Mouse (Mus musculus): ENCODE results near the gene Pcna.

Gene Pcna

DNA sequence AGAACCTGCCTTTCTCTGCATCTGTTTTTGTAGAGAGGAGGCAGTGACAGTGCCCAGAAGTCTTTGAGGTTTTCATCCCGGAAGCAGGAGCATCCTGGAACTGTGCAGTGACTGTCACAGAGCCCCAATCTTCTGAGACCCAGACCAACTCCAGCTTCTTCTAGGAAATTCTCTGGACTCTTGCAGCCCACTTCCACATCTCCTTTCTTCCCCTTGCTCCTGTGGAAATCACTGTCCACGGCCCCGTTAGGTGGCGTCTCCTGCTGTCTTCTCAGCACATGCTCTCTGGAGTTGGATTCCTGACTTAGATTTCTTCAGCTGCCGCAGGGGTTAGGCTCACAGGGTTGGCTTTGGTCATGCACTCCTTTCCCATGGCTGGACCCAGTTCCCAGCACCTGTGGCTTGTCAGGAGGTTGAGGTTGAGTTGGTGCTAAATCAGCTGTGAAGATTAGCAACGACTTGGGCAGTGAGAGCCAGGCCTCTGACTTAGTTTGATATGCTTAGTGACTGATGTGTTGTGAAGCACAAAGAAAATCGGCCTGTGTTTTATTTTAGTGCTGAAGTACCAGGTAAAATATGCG lies 25.2 kb upstream of the Pcna start:
- in situ Hi-C loops (cut with MboI, MseI) = no loop called here

GRCm38 (mm10) chr2:132276249-132276648 lies 23.1 kb upstream of the Pcna start:
- in situ Hi-C loops (cut with MboI, MseI) = no loop called here

- in situ Hi-C loops (cut with MboI, MseI) = no loop called here
Observed at GRCm38 (mm10) chr2:132275527-132275926, 22.4 kb upstream of the Pcna start.

- in situ Hi-C loops (cut with MboI, MseI) = no loop called here
Observed at GRCm38 (mm10) chr2:132272694-132273389, 19.7 kb upstream of the Pcna start.

- in situ Hi-C loops (cut with MboI, MseI) = no loop called here
Observed at GRCm38 (mm10) chr2:132270331-132270951, 17.3 kb upstream of the Pcna start.

- in situ Hi-C loops (cut with MboI, MseI) = no loop called here
Observed at GRCm38 (mm10) chr2:132269217-132269616, 16.1 kb upstream of the Pcna start.

DNA sequence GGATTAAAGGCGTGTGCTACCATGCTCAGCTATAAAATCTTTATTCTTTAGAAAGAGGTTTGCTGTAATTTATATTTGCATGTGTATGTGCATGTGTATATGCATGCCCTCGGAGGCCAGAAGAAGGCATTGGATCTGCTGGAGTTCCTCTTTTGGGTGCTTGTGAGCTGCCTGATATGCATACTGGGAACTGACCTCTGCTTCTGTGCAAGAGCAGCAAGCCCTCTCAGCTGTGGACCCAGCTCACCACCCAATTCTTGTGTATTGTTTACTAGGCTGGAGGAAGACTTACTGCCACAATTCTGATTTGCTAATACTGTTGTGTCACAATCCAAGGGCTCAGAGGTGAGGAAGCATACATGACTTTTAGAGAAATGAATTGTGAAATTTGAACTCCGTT lies 13.0 kb upstream of the Pcna start:
- in situ Hi-C loops (cut with MboI, MseI) = no loop called here

DNA sequence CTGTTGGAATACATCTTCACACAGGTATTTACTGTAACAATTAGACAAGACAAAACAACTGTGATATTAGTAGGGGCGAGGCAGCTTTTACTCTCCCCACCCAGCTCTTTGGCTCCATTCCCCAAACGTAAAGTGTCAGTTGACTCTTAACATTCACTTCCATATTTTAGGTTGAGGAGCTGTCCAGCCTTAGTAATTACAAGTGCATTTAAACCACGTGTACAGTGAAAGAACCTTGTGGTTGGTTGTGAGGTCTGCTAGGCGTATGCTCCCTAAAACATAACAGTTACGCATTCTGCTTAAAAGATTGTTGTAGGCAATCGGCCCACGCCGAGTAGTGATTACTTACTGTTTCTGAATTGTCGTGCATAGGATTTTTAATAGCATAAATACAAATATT lies 12.1 kb upstream of the Pcna start:
- in situ Hi-C loops (cut with MboI, MseI) = no loop called here

- in situ Hi-C loops (cut with MboI, MseI) = loop anchor here in 1 of 2 experiments (5.0 kb wide), 1 partner anchor 428 kb away; no protein-coding TSS in a partner anchor
Observed at GRCm38 (mm10) chr2:132264266-132264710, 11.2 kb upstream of the Pcna start.

DNA sequence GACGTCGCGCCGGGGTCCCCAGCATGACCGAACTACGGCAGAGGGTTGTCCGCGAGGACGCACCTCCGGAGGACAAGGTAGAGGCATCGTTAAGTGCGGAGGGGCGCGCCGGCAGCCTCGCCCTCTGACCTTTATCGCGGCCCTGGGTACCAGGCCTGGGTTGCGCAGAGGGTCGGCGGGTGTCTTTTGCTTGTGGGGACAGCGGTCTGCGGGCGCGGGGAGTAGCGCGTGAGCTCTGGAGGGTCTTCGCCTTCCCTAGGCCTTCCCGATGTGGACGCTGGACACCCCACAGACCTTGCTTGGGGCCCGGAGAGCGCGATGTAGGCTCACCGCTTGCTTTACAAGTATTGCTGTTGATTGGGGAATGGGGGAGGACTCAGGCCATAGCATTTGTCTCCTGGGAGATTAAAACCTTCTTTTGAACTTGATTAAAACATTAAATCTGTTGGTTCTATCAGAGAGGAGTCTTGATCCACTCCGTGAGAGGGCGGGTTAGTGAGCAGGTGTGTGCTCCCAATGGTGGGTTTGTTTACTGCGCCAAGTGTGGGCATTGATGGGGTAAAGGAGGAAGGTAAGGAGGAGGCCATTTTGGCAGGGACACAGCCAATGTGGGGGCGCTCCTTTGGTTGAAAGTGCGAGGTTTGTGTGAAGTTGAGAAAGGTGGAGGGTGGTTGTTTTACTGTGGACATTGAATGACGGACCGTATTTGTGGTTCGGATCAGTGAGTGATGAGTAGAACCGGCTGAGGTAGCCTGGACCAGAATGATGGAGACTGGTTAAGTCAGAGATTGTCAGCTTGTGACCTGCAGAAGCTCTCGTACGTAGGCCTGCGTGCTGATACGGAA lies 10.5 kb upstream of the Pcna start:
- in situ Hi-C loops (cut with MboI, MseI) = loop anchor here in 1 of 2 experiments (5.0 kb wide), 1 partner anchor 429 kb away; no protein-coding TSS in a partner anchor

DNA sequence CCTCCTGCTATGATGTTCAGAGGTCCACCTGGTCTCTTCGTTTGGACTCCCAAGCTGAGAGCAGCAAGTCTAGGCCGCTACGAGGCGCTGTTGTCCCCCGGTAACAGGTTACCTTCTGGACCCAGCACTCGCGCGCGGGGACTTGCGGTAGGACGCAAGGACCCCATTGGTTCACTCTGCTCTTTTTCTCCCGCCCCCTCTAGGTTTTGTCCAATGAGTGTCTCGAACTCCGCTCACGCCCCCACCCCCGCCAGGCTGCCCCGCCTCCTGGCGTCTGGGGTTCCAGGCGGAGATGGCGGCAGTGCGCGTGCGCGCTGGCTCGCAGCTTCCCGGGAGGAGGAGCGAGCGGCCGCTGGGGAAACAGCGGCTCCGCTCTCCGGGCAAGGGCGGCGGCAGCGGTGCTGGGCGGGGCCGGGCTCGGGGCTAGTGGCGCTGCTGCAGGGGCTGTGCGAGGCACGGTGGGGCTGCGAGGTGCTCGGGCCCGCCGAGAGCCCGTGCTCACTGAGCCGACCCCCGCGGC lies 9.8 kb upstream of the Pcna start, which contains the start of gene Cds2:
Gene Cds2 (plus strand): TSS at position 270 of the 520 bp plus-strand sequence.
- in situ Hi-C loops (cut with MboI, MseI) = loop anchor here in 1 of 2 experiments (5.0 kb wide), 1 partner anchor 429 kb away; no protein-coding TSS in a partner anchor

- in situ Hi-C loops (cut with MboI, MseI) = loop anchor here in 1 of 2 experiments (5.0 kb wide), 1 partner anchor 430 kb away; no protein-coding TSS in a partner anchor
Observed at GRCm38 (mm10) chr2:132262175-132262574, 9.1 kb upstream of the Pcna start.

DNA sequence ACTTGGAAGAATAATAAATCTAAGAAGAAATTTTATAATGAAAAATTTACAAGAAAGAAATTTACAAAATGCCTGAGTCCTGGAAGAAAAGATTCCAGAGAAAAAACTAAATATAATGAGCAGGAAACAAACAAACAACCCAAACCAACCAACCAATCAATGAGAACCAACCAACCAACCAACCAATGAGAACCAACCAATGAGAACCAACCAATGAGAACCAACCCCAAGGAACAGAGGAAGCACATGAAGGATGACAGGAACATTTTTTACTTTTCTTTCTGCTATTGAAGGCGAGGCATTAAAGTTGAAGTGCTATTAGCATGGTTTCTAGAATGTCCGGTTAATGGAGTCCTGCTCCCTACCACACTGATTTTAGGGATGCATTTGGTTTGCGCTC lies 7.5 kb upstream of the Pcna start:
- in situ Hi-C loops (cut with MboI, MseI) = loop anchor here in 1 of 2 experiments (5.0 kb wide), 1 partner anchor 432 kb away; no protein-coding TSS in a partner anchor

- in situ Hi-C loops (cut with MboI, MseI) = loop anchor here in 1 of 2 experiments (10.0 kb wide), 1 partner anchor 1993 kb away; no protein-coding TSS in a partner anchor
Observed at GRCm38 (mm10) chr2:132257350-132258068, 4.4 kb upstream of the Pcna start.

- in situ Hi-C loops (cut with MboI, MseI) = loop anchor here in 1 of 2 experiments (10.0 kb wide), 1 partner anchor 1989 kb away; no protein-coding TSS in a partner anchor
Observed at GRCm38 (mm10) chr2:132253603-132254002, 489 bp upstream of the Pcna start.

DNA sequence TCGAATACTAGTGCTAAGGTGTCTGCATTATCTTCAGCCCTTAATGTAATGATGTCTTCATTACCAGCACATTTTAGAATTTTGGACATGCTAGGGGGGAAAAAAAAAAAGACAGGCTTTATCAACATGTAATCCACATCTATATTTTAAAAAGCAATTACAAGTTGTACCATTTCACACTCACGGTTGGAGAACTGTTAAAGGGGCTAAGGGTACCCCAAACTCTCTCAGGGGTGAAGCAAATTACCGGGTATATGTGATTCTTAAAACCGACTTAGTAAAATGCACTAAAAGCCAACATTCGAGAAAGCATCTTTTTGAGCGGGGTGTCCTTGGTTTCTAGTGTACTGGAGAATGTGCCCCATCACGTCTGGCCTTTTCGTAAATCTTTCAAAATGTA lies 1.2 kb downstream of the Pcna start:
- in situ Hi-C loops (cut with MboI, MseI) = loop anchor here in 1 of 2 experiments (10.0 kb wide), 1 partner anchor 1987 kb away; no protein-coding TSS in a partner anchor

DNA sequence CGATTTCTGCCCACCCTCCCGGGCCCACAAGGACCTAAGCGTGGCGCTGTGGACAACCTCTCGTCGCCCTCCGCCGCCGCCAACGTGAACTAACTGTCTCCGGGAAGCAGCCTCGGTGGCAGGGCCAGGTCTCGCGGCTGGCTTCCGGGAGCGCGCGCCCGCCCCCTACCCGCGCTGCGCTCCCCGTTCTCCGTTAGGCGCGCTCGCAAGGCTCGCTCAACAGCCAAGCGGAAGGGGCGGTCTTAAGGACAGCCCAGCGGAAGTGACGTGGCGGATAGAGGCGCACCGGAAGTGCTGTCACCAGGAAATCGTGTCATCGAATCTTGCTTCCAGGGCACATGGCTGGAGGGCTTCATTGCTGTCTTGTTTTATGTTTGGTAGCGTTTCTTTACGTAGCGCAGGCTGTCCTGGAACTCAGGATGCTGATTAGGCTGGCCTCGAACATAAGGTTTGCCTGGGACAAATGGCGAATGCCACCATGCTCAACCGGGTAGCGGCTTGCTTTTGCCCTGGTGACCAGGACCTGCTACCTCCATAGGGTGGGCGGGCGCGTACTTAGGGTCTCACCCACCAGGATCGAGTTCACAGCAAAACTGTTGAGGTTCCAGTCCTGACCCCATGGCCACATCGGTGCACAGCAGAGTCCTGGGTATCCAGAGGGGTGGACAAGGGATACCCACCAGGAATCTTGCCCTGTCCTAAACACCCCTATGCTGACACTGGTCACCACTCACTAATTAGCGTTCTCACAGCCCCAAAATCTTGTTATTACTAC lies 5.4 kb downstream of the Pcna start, which contains the start of gene Tmem230:
Gene Tmem230 (minus strand): TSS at position 269 of the 775 bp plus-strand sequence.
- in situ Hi-C loops (cut with MboI, MseI) = loop anchor here in 1 of 2 experiments (25.0 kb wide), 1 partner anchor 260 kb away; no protein-coding TSS in a partner anchor

DNA sequence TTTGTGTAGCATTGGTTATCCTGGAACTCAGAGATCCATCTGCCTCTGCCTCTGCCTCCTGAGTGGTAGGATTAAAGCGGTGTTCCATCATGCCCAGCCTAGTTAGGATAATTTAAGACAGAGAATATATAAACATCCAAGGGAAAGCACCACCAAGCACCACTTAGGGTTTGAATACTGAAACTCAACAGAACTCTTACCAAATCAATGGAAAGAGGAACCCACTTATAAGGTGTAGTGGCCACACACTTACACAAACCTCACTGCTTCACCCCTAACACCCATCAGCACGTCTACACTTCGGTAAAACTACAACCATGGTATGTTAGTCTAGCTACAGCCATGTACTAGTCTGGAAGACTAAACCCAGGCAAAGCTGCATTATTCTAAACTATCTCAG lies 9.7 kb downstream of the Pcna start:
- in situ Hi-C loops (cut with MboI, MseI) = loop anchor here (5.0 to 25.0 kb wide), 2 partner anchors 86 to 256 kb away; no protein-coding TSS in a partner anchor

- in situ Hi-C loops (cut with MboI, MseI) = loop anchor here (5.0 to 25.0 kb wide), 2 partner anchors 83 to 253 kb away; no protein-coding TSS in a partner anchor
Observed at GRCm38 (mm10) chr2:132240457-132240856, 12.7 kb downstream of the Pcna start.

Data from T-helper 17 cell (primary cell).